Mouse (Mus musculus) heart, embryonic 10.5 days (tissue): ENCODE measurements around the gene Gm9573. TPM values are rescaled to one million over a fixed set of nuclear protein-coding genes. Genes with fewer than 3 reads are reported as not detected.

ENCODE experiments used
- polyA plus RNA-seq: library from polyadenylated mRNA; unstranded; fragments of >200 nt; fragmentation: Nextera tagmentation; extraction: Ambion mirVana; gene quantifications from 2 replicates; pipeline ENCODE4 v1.2.1, GENCODE M21; 2016

The Gm9573 gene
- polyA plus RNA-seq, 1 experiment from 2014 or later, result not detected

Other genes starting within 250 kb of the Gm9573 start
- gene H2-Q4, start 247.0 kb downstream of the Gm9573 start, polyA plus RNA-seq, result 1.8 and 2.1 TPM in 2 replicates
- gene H2-Q6, start 201.8 kb downstream of the Gm9573 start, polyA plus RNA-seq, result 0.17 and 4.9 TPM in 2 replicates
- 2.2 and 12.2 TPM in 2 replicates for gene H2-Q7, start 187.5 kb downstream of the Gm9573 start, polyA plus RNA-seq
- 0.25 and 4.7 TPM in 2 replicates for gene H2-Q10, start 156.5 kb downstream of the Gm9573 start, polyA plus RNA-seq
- gene Pou5f1, start 120.6 kb downstream of the Gm9573 start, polyA plus RNA-seq, result 0.09 TPM in 1 of 2 replicates, not detected in the other
- gene Tcf19, start 109.8 kb downstream of the Gm9573 start, polyA plus RNA-seq, result 43.1 and 43.8 TPM in 2 replicates
- 17.2 and 17.9 TPM in 2 replicates for gene Cchcr1, start 109.5 kb downstream of the Gm9573 start, polyA plus RNA-seq
- 0.81 and 1.1 TPM in 2 replicates for gene Psors1c2, start 93.4 kb downstream of the Gm9573 start, polyA plus RNA-seq
- gene Cdsn, start 74.5 kb downstream of the Gm9573 start, polyA plus RNA-seq, result 0.20 and 0.63 TPM in 2 replicates
- gene 2300002M23Rik, start 59.2 kb downstream of the Gm9573 start, polyA plus RNA-seq, result not detected in 2 replicates
- not detected in 2 replicates for gene Sfta2, start 25.1 kb downstream of the Gm9573 start, polyA plus RNA-seq
- gene Mucl3, start 17.1 kb upstream of the Gm9573 start, polyA plus RNA-seq, result 0.52 and 0.60 TPM in 2 replicates
- 17.5 and 18.6 TPM in 2 replicates for gene Vars2, start 41.0 kb upstream of the Gm9573 start, polyA plus RNA-seq
- gene Gtf2h4, start 47.1 kb upstream of the Gm9573 start, polyA plus RNA-seq, result 34.7 and 43.5 TPM in 2 replicates
- 109 and 158 TPM in 2 replicates for gene Ddr1, start 78.0 kb upstream of the Gm9573 start, polyA plus RNA-seq
- gene Ier3, start 195.0 kb upstream of the Gm9573 start, polyA plus RNA-seq, result 13.2 and 16.8 TPM in 2 replicates
- gene Flot1, start 196.6 kb upstream of the Gm9573 start, polyA plus RNA-seq, result 66.2 and 71.7 TPM in 2 replicates
- gene Tubb5, start 211.7 kb upstream of the Gm9573 start, polyA plus RNA-seq, result 911 and 1,091 TPM in 2 replicates
- 25.3 and 29.1 TPM in 2 replicates for gene Mdc1, start 214.9 kb upstream of the Gm9573 start, polyA plus RNA-seq
- 56.5 and 58.3 TPM in 2 replicates for gene Nrm, start 234.7 kb upstream of the Gm9573 start, polyA plus RNA-seq
- 19.9 and 22.2 TPM in 2 replicates for gene Ppp1r18, start 239.0 kb upstream of the Gm9573 start, polyA plus RNA-seq